Mouse (Mus musculus): ENCODE measurements around the gene Angptl8. TPM values are rescaled to one million over a fixed set of nuclear protein-coding genes. Genes with fewer than 3 reads are reported as not detected.
A peak's percentile ranks its signal among the peaks of the same experiment; 100 is the strongest.

Gene Angptl8
- polyA plus RNA-seq, 1 experiment from 2014 or later: 0.66 TPM

Small RNAs within 50 kb of the gene (microRNA-seq; reads per million reads assigned to microRNA genes)
- 5.8 reads per million, percentile 19 among the genes with 10 or more reads in this experiment for gene Mir7083

Other genes starting within 250 kb of the Angptl8 start
- gene Timm29, start 242.8 kb upstream of the Angptl8 start, polyA plus RNA-seq (2015; fragmentation: Nextera tagmentation; extraction: Ambion mirVana): 51.8 and 53.4 TPM in 2 replicates
- gene Yipf2, start 242.7 kb upstream of the Angptl8 start, polyA plus RNA-seq (2015; fragmentation: Nextera tagmentation; extraction: Ambion mirVana): 25.6 and 26.1 TPM in 2 replicates
- gene Smarca4, start 219.3 kb upstream of the Angptl8 start, polyA plus RNA-seq (2015; fragmentation: Nextera tagmentation; extraction: Ambion mirVana): 109 and 130 TPM in 2 replicates
- gene Ldlr, start 112.0 kb upstream of the Angptl8 start, polyA plus RNA-seq (2015; fragmentation: Nextera tagmentation; extraction: Ambion mirVana): 15.6 and 17.5 TPM in 2 replicates
- gene Spc24, start 75.2 kb upstream of the Angptl8 start, polyA plus RNA-seq (2015; fragmentation: Nextera tagmentation; extraction: Ambion mirVana): 21.2 and 26.0 TPM in 2 replicates
- gene Kank2, start 36.8 kb upstream of the Angptl8 start, polyA plus RNA-seq (2015; fragmentation: Nextera tagmentation; extraction: Ambion mirVana): 3.9 and 4.7 TPM in 2 replicates
- gene Dock6, start 17.1 kb downstream of the Angptl8 start, polyA plus RNA-seq (2015; fragmentation: Nextera tagmentation; extraction: Ambion mirVana): 16.0 and 17.3 TPM in 2 replicates
- gene Rab3d, start 82.7 kb downstream of the Angptl8 start, polyA plus RNA-seq (2015; fragmentation: Nextera tagmentation; extraction: Ambion mirVana): 23.6 and 24.3 TPM in 2 replicates
- gene Ccdc159, start 92.0 kb downstream of the Angptl8 start, polyA plus RNA-seq (2015; fragmentation: Nextera tagmentation; extraction: Ambion mirVana): 9.7 and 9.8 TPM in 2 replicates
- 56.5 and 61.0 TPM in 2 replicates for gene Tmem205, start 92.0 kb downstream of the Angptl8 start, polyA plus RNA-seq (2015; fragmentation: Nextera tagmentation; extraction: Ambion mirVana)
- gene Plppr2, start 101.5 kb downstream of the Angptl8 start, polyA plus RNA-seq (2015; fragmentation: Nextera tagmentation; extraction: Ambion mirVana): 106 and 115 TPM in 2 replicates
- 8.1 and 8.7 TPM in 2 replicates for gene Swsap1, start 120.2 kb downstream of the Angptl8 start, polyA plus RNA-seq (2015; fragmentation: Nextera tagmentation; extraction: Ambion mirVana)
- 1.2 and 1.4 TPM in 2 replicates for gene Epor, start 128.0 kb downstream of the Angptl8 start, polyA plus RNA-seq (2015; fragmentation: Nextera tagmentation; extraction: Ambion mirVana)
- 2.0 and 2.1 TPM in 2 replicates for gene Rgl3, start 153.9 kb downstream of the Angptl8 start, polyA plus RNA-seq (2015; fragmentation: Nextera tagmentation; extraction: Ambion mirVana)
- gene Ccdc151, start 167.1 kb downstream of the Angptl8 start, polyA plus RNA-seq (2015; fragmentation: Nextera tagmentation; extraction: Ambion mirVana): 5.9 and 6.4 TPM in 2 replicates
- gene Prkcsh, start 167.3 kb downstream of the Angptl8 start, polyA plus RNA-seq (2015; fragmentation: Nextera tagmentation; extraction: Ambion mirVana): 93.7 and 97.3 TPM in 2 replicates
- 77.8 and 80.4 TPM in 2 replicates for gene Elavl3, start 216.5 kb downstream of the Angptl8 start, polyA plus RNA-seq (2015; fragmentation: Nextera tagmentation; extraction: Ambion mirVana)
- not detected in 2 replicates for gene Gm49318, start 235.7 kb downstream of the Angptl8 start, polyA plus RNA-seq (2015; fragmentation: Nextera tagmentation; extraction: Ambion mirVana)
- gene Zfp653, start 235.9 kb downstream of the Angptl8 start, polyA plus RNA-seq (2015; fragmentation: Nextera tagmentation; extraction: Ambion mirVana): 16.6 and 16.7 TPM in 2 replicates
- 60.9 and 62.3 TPM in 2 replicates for gene Ecsit, start 249.9 kb downstream of the Angptl8 start, polyA plus RNA-seq (2015; fragmentation: Nextera tagmentation; extraction: Ambion mirVana)